Mouse (Mus musculus) spleen, adult 2 months (tissue): ENCODE results near the gene Vmn1r230. TPM values are rescaled to one million over a fixed set of nuclear protein-coding genes. Genes with fewer than 3 reads are reported as not detected.

ENCODE experiments used
- DNase-seq, 2 experiments: peaks; one replicate each; pipeline versions ENCODE4 v3.0.0 to v3.0.0-alpha.2; 2012 to 2021; ENCODE audit warnings: low spot score in 2 of 2, low read depth in 1 of 2
- H3K27ac ChIP-seq: fragments of 200-500 bp; 2 replicates; pipeline ENCODE4 v1.5.1; 2012; ENCODE audit warnings: low read length, inconsistent platforms; ENCODE audit not compliant: insufficient read depth
- H3K27me3 ChIP-seq: fragments of 200-500 bp; 2 replicates; pipeline ENCODE4 v1.6.1; 2012; ENCODE audit warnings: mild to moderate bottlenecking, moderate library complexity, low read length, inconsistent platforms; ENCODE audit not compliant: control insufficient read depth, insufficient read depth
- H3K36me3 ChIP-seq: fragments of 200-500 bp; 2 replicates; pipeline ENCODE4 v1.6.1; 2012; ENCODE audit warnings: mild to moderate bottlenecking, low read length, inconsistent platforms; ENCODE audit not compliant: control insufficient read depth, insufficient read depth
- H3K4me1 ChIP-seq: fragments of 200-500 bp; 2 replicates; pipeline ENCODE4 v1.6.1; 2011; ENCODE audit warnings: inconsistent platforms; ENCODE audit not compliant: control insufficient read depth, insufficient read depth, insufficient read length
- H3K4me3 ChIP-seq: fragments of 200-500 bp; 2 replicates; pipeline ENCODE4 v1.5.1; 2011; ENCODE audit warnings: mild to moderate bottlenecking, inconsistent platforms; ENCODE audit not compliant: insufficient read depth, insufficient read length; ENCODE audit errors: extremely low read depth
- CTCF ChIP-seq: fragments of 200-500 bp; IDR thresholded peaks from 2 replicates; pipeline ENCODE4 v1.5.1; 2011; ENCODE audit warnings: mild to moderate bottlenecking, inconsistent platforms; ENCODE audit not compliant: insufficient read depth, insufficient read length, insufficient replicate concordance; ENCODE audit errors: extremely low read depth
- POLR2A ChIP-seq: fragments of 200-500 bp; IDR thresholded peaks from 2 replicates; pipeline ENCODE4 v1.6.1; 2011; ENCODE audit warnings: low read depth, low read length, inconsistent platforms
- WGBS: fragments of 180-500 bp; shearing (Covaris S2); methylation state at CpG from one replicate; pipeline ENCODE4 v1.1.7; 2018; 5-methylcytosine and 5-hydroxymethylcytosine counted together
- polyA plus RNA-seq: library from polyadenylated mRNA; depleted of rRNA; stranded (reverse); fragments of >200 nt; gene quantifications from 2 replicates; pipeline ENCODE4 v1.2.3, GENCODE M21; 2012; rRNA removed

Vmn1r230 gene
- not detected in 2 replicates for polyA plus RNA-seq

GRCm38 (mm10) chr17:20840144-20840543 lies at the start of gene Vmn1r230:
Gene Vmn1r230, plus strand, starts transcription at chr17:20840444.
- no peaks in the 10 kb centered on the region for H3K4me1 ChIP-seq
- TF ChIP-seq CTCF = no peak
- no peak for TF ChIP-seq POLR2A
- H3K4me3 ChIP-seq = no peak within 1 kb of the TSS
- H3K27ac ChIP-seq = no peak within 1 kb of the TSS
- no peaks in the 10 kb centered on the region for H3K36me3 ChIP-seq
- 7% methylated on average over 1 of the region's 1 CpGs for WGBS
- H3K27me3 ChIP-seq = no peaks in the 10 kb centered on the region
- no peak for DNase-seq

- Histone ChIP-seq H3K36me3 (no peaks in the 10 kb centered on the region), H3K27me3 (no peaks in the 10 kb centered on the region), H3K27ac (no peak within 1 kb of the TSS), H3K4me1 (no peaks in the 10 kb centered on the region), H3K4me3 (no peak within 1 kb of the TSS)
- WGBS = 77% methylated on average over 1 of the region's 1 CpGs
- TF ChIP-seq CTCF = no peak
- no peak for TF ChIP-seq POLR2A
- no peak for DNase-seq
Measured at GRCm38 (mm10) chr17:20811255-20811654, 29.0 kb upstream of the Vmn1r230 start, which contains the start of gene Vmn1r229. Gene Vmn1r229, plus strand, starts transcription at chr17:20811555.

Other genes starting within 250 kb of the Vmn1r230 start
- not detected in 2 replicates for gene Vmn2r110, start 244.0 kb upstream of the Vmn1r230 start, polyA plus RNA-seq
- not detected in 2 replicates for gene Fpr-rs3, start 215.6 kb upstream of the Vmn1r230 start, polyA plus RNA-seq
- gene Vmn1r226, start 157.6 kb upstream of the Vmn1r230 start, polyA plus RNA-seq = not detected in 2 replicates
- not detected in 2 replicates for gene Vmn1r227, start 110.6 kb upstream of the Vmn1r230 start, polyA plus RNA-seq
- gene Vmn1r228, start 54.3 kb upstream of the Vmn1r230 start, polyA plus RNA-seq = not detected in 2 replicates
- not detected in 2 replicates for gene Vmn1r229, start 28.9 kb upstream of the Vmn1r230 start, polyA plus RNA-seq
- gene Vmn1r231, start 64.6 kb downstream of the Vmn1r230 start, polyA plus RNA-seq = not detected in 2 replicates
- not detected in 2 replicates for gene Vmn1r232, start 79.3 kb downstream of the Vmn1r230 start, polyA plus RNA-seq
- gene Ppp2r1a, start 104.9 kb downstream of the Vmn1r230 start, polyA plus RNA-seq = 112 and 119 TPM in 2 replicates
- not detected in 2 replicates for gene Vmn1r233, start 156.0 kb downstream of the Vmn1r230 start, polyA plus RNA-seq
- 1.1 and 1.5 TPM in 2 replicates for gene Zfp160, start 168.5 kb downstream of the Vmn1r230 start, polyA plus RNA-seq